Mouse (Mus musculus) MEL (cell line): ENCODE measurements around the gene Wwtr1.

ENCODE experiments used
- CHD1 ChIP-seq: IDR thresholded peaks from 2 replicates; pipeline ENCODE4 v1.6.1; 2012; ENCODE audit warnings: low read depth, mild to moderate bottlenecking, inconsistent platforms, low read length, improper control_type of control experiment
- CHD2 ChIP-seq: IDR thresholded peaks from 2 replicates; pipeline ENCODE4 v1.6.1; 2011; ENCODE audit warnings: low read length, improper control_type of control experiment
- CTCF ChIP-seq, 3 experiments: IDR thresholded peaks in 2 of 3; conservative IDR thresholded peaks in 1 of 3; 2 replicates each; pipeline ENCODE4 v1.5.1; 2011 to 2012; ENCODE audit warnings: low read length in 3 of 3, low read depth in 2 of 3, mild to moderate bottlenecking in 2 of 3, improper control_type of control experiment in 1 of 3, inconsistent platforms in 1 of 3, mixed read lengths in 1 of 3, moderate library complexity in 1 of 3; ENCODE audit not compliant: control insufficient read depth in 1 of 3, insufficient read depth in 1 of 3, poor library complexity in 1 of 3, severe bottlenecking in 1 of 3
- E2F4 ChIP-seq: IDR thresholded peaks from 2 replicates; pipeline ENCODE4 v1.6.1; 2011; ENCODE audit warnings: low read depth, low read length, improper control_type of control experiment, borderline replicate concordance
- GABPA ChIP-seq: IDR thresholded peaks from 2 replicates; pipeline ENCODE4 v1.6.1; 2012; ENCODE audit warnings: low read depth, mild to moderate bottlenecking, inconsistent platforms, low read length, improper control_type of control experiment, moderate library complexity
- POLR2A ChIP-seq, 2 experiments: IDR thresholded peaks; 2 replicates each; pipeline ENCODE4 v1.6.1; 2011 to 2012; ENCODE audit warnings: low read length in 2 of 2, mild to moderate bottlenecking in 2 of 2, control low read depth in 1 of 2, improper control_type of control experiment in 1 of 2, low read depth in 1 of 2, moderate library complexity in 1 of 2; ENCODE audit not compliant: control insufficient read depth in 1 of 2, insufficient read depth in 1 of 2, poor library complexity in 1 of 2
- SMC3 ChIP-seq: IDR thresholded peaks from 2 replicates; pipeline ENCODE4 v1.6.1; 2011; ENCODE audit warnings: low read depth, low read length, improper control_type of control experiment
- ZC3H11A ChIP-seq: IDR thresholded peaks from 2 replicates; pipeline ENCODE4 v1.6.1; 2012; ENCODE audit warnings: low read depth, mild to moderate bottlenecking, inconsistent platforms, low read length, improper control_type of control experiment

DNA sequence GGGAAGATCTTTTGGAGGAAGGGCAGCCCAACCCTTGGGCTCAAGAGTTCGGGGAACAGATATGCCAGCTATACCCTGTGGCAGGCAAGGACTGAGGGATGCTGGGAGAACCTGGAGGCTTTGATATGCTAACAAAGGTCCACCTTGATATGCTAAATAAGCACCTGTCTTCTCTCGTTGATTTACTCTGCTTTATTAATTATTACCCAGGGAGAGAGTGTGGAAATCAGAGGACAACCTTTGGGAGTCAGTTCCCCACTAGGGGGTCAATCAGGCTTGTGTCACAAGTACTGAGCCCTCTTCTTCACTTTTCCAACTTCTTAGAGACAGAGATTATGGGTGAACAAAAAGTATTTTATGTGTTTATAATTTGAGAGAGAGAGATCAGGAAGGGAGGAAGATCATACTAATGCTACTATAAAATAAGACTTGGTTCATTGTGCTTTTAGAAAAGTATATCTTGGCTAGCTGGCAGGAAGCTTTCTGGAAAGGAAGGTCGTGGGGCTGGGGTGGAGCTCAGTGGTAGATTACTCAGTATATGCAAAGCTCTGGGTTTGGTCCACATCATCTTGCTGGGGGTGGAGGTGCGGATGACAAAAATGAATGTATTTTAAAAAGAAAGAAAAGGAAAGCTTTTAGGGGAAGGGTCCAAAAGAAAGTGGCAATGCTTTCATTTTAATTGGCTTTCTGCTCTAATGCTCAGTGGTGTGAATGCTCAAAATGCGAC lies 28.3 kb upstream of the Wwtr1 start:
- TF ChIP-seq CHD1 (no peak), ZC3H11A (no peak), CTCF (IDR thresholded peaks at IDR 0.05 in 2 of 3, conservative IDR thresholded peaks at IDR 0.05 in 1 of 3; ENCODE audit: control insufficient read depth in 1 of 3, insufficient read depth in 1 of 3, low read depth in 2 of 3, low read length in 3 of 3, poor library complexity in 1 of 3, severe bottlenecking in 1 of 3) (no peak), CHD2 (no peak), POLR2A (IDR thresholded peaks at IDR 0.05; ENCODE audit: control insufficient read depth in 1 of 2, insufficient read depth in 1 of 2, low read depth in 1 of 2, low read length in 2 of 2, poor library complexity in 1 of 2) (no peak), GABPA (no peak), SMC3 (no peak), E2F4 (no peak)
